20 mouse cellular contexts compared by ENCODE assay signal in genomic region chr11:120773463-120774190, GRCm38 (mm10). TPM values are rescaled to one million over a fixed set of nuclear protein-coding genes. Genes with fewer than 3 reads are reported as not detected.
DNase-seq lines count a peak whose midpoint lies in the region; ATAC-seq lines count a peak whose summit lies in the region.
"Had no signal": no experiment of that assay in that cellular context is flagged by ENCODE, and none has a peak within 500 bp of the region (broad histone marks: within the 10 kb centered on the region; RNA-seq: fewer than 3 reads in every experiment).

No protein-coding gene starts in this region.

- H3K9me3 ChIP-seq in neural tube, embryonic 11.5 days (ENCODE audit: control insufficient read depth, low read length) = no peaks in the 10 kb centered on the region
- no peaks in the 10 kb centered on the region for H3K9me3 ChIP-seq in neural tube, embryonic 15.5 days (replicated peaks)
- H3K9me3 ChIP-seq: embryonic facial prominence, embryonic 13.5 days; forebrain, embryonic 12.5 days; G1E; heart, embryonic 12.5 days; hindbrain, embryonic 15.5 days had no signal

- no peaks in the 10 kb centered on the region for H3K4me1 ChIP-seq in neural tube, embryonic 11.5 days (ENCODE audit: control insufficient read depth, insufficient read depth, low read length)
- H3K4me1 ChIP-seq in neural tube, embryonic 15.5 days = peaks cover 5% of the 10 kb centered on the region
- H3K4me1 ChIP-seq: heart, embryonic 12.5 days had no signal

- DNase-seq in adrenal gland, postnatal 10 days = peak; percentile 12
- no peak for DNase-seq in adrenal gland, postnatal 25 days
- DNase-seq in neural tube, embryonic 11.5 days (ENCODE audit: low spot score) = peak; percentile 7
- DNase-seq in NIH3T3 (ENCODE audit: low read depth) = peak; percentile 53
- DNase-seq in cerebellum, adult 9-10 months = no peak
- DNase-seq: adrenal gland, postnatal 14 days; cerebellum, adult 11 months; cerebellum, adult 8-10 months; cerebellum, postnatal 36 days; gastrocnemius, postnatal 14 days; heart, postnatal 36 days had no signal

- no peak overlapping the region for H3K4me2 ChIP-seq in neural tube, embryonic 11.5 days (ENCODE audit: low read depth)
- H3K4me2 ChIP-seq in neural tube, embryonic 15.5 days = no peak overlapping the region
- H3K4me2 ChIP-seq: embryonic facial prominence, embryonic 13.5 days; forebrain, embryonic 12.5 days; heart, embryonic 12.5 days; hindbrain, embryonic 15.5 days had no signal

- no peak overlapping the region for H3K4me3 ChIP-seq in neural tube, embryonic 11.5 days (ENCODE audit: low read depth, low read length)
- H3K4me3 ChIP-seq in neural tube, embryonic 15.5 days (replicated peaks) = no peak overlapping the region
- H3K4me3 ChIP-seq: embryonic facial prominence, embryonic 13.5 days; forebrain, embryonic 12.5 days; heart, embryonic 12.5 days; hindbrain, embryonic 15.5 days had no signal

- ATAC-seq in neural tube, embryonic 11.5 days (ENCODE audit: insufficient read depth, low FRiP score, low TSS enrichment) = no peak
- ATAC-seq in neural tube, embryonic 15.5 days (ENCODE audit: low FRiP score) = no peak
- ATAC-seq: CD4-positive, CD25-positive, alpha-beta regulatory T cell, adult 4 months; forebrain, embryonic 16.5 days; intestine, embryonic 16.5 days had no signal

- 89% methylated on average over 7 of the region's 7 CpGs for WGBS in neural tube, embryonic 11.5 days
- 85% methylated on average over 7 of the region's 7 CpGs for WGBS in neural tube, embryonic 15.5 days

- no peaks in the 10 kb centered on the region for H3K36me3 ChIP-seq in neural tube, embryonic 11.5 days (ENCODE audit: control insufficient read depth, insufficient read depth, low read length)
- H3K36me3 ChIP-seq in neural tube, embryonic 15.5 days = no peaks in the 10 kb centered on the region
- H3K36me3 ChIP-seq: embryonic facial prominence, embryonic 13.5 days; forebrain, embryonic 12.5 days; heart, embryonic 12.5 days; hindbrain, embryonic 15.5 days had no signal

- H3K27me3 ChIP-seq in neural tube, embryonic 11.5 days (ENCODE audit: control insufficient read depth, insufficient read depth, low read length) = no peaks in the 10 kb centered on the region
- H3K27me3 ChIP-seq in neural tube, embryonic 15.5 days (replicated peaks) = no peaks in the 10 kb centered on the region
- H3K27me3 ChIP-seq: embryonic facial prominence, embryonic 13.5 days; forebrain, embryonic 12.5 days; hindbrain, embryonic 15.5 days had no signal

- H3K9ac ChIP-seq in neural tube, embryonic 11.5 days (ENCODE audit: low read length) = no peak overlapping the region
- no peak overlapping the region for H3K9ac ChIP-seq in neural tube, embryonic 15.5 days (replicated peaks)
- H3K9ac ChIP-seq: embryonic facial prominence, embryonic 13.5 days; forebrain, embryonic 12.5 days; heart, embryonic 12.5 days; hindbrain, embryonic 15.5 days had no signal

- H3K27ac ChIP-seq in neural tube, embryonic 11.5 days (ENCODE audit: low read depth, low read length) = no peak overlapping the region
- H3K27ac ChIP-seq in neural tube, embryonic 15.5 days (replicated peaks) = no peak overlapping the region
- H3K27ac ChIP-seq: embryonic facial prominence, embryonic 13.5 days; forebrain, embryonic 12.5 days; hindbrain, embryonic 15.5 days had no signal

RNA-seq across cellular contexts. Expression of gene Rfng, which starts 10.4 kb away (rescaled TPM):
- 10 to 100 TPM; 15.9 to 20.6 TPM for total RNA-seq in adrenal gland, postnatal 10 days (2021)
- total RNA-seq in adrenal gland, postnatal 25 days (2021) = 21.3 and 23.9 TPM in 2 replicates
- polyA plus RNA-seq in neural tube, embryonic 11.5 days (2014; fragmentation: Nextera tagmentation; extraction: Ambion mirVana) = 36.7 and 40.5 TPM in 2 replicates
- polyA plus RNA-seq in neural tube, embryonic 15.5 days (2015; fragmentation: Nextera tagmentation; extraction: Ambion mirVana) = 123 and 136 TPM in 2 replicates

RNA-seq across cellular contexts. Expression of gene Gps1, which starts 10.4 kb away (rescaled TPM):
- 10 to 100 TPM; 84.2 to 89.3 TPM for total RNA-seq in adrenal gland, postnatal 10 days (2021)
- total RNA-seq in adrenal gland, postnatal 25 days (2021) = 120 and 131 TPM in 2 replicates
- polyA plus RNA-seq in neural tube, embryonic 11.5 days (2014; fragmentation: Nextera tagmentation; extraction: Ambion mirVana) = 286 and 291 TPM in 2 replicates
- polyA plus RNA-seq in neural tube, embryonic 15.5 days (2015; fragmentation: Nextera tagmentation; extraction: Ambion mirVana) = 266 and 277 TPM in 2 replicates

RNA-seq across cellular contexts. Expression of gene Hmga1b, which starts 11.0 kb away (rescaled TPM):
- total RNA-seq in adrenal gland, postnatal 10 days (2021) = 10 to 100 TPM; 23.9 to 46.6 TPM
- total RNA-seq in adrenal gland, postnatal 25 days (2021) = 11.4 and 18.7 TPM in 2 replicates
- polyA plus RNA-seq in neural tube, embryonic 11.5 days (2014; fragmentation: Nextera tagmentation; extraction: Ambion mirVana) = 7.7 and 8.6 TPM in 2 replicates
- polyA plus RNA-seq in neural tube, embryonic 15.5 days (2015; fragmentation: Nextera tagmentation; extraction: Ambion mirVana) = 2.2 and 3.1 TPM in 2 replicates

RNA-seq across cellular contexts. Expression of gene Dus1l, which starts 22.6 kb away (rescaled TPM):
- total RNA-seq in adrenal gland, postnatal 10 days (2021) = 10 to 100 TPM; 61.2 to 64.3 TPM
- total RNA-seq in adrenal gland, postnatal 25 days (2021) = 62.7 and 65.8 TPM in 2 replicates
- polyA plus RNA-seq in neural tube, embryonic 11.5 days (2014; fragmentation: Nextera tagmentation; extraction: Ambion mirVana) = 83.4 and 84.7 TPM in 2 replicates
- polyA plus RNA-seq in neural tube, embryonic 15.5 days (2015; fragmentation: Nextera tagmentation; extraction: Ambion mirVana) = 45.4 and 52.4 TPM in 2 replicates

RNA-seq across cellular contexts. Expression of gene Cbr2, which starts 41.7 kb away (rescaled TPM):
- 10 to 100 TPM in 1 of 2 experiments, 1 to 10 TPM in 1; 9.2 to 17.6 TPM for total RNA-seq in adrenal gland, postnatal 10 days (2021)
- total RNA-seq in adrenal gland, postnatal 25 days (2021) = 1.9 and 3.7 TPM in 2 replicates
- 1.8 and 2.0 TPM in 2 replicates for polyA plus RNA-seq in neural tube, embryonic 11.5 days (2014; fragmentation: Nextera tagmentation; extraction: Ambion mirVana)
- 0.87 and 10.7 TPM in 2 replicates for polyA plus RNA-seq in neural tube, embryonic 15.5 days (2015; fragmentation: Nextera tagmentation; extraction: Ambion mirVana)
- total RNA-seq: G1E had no signal
- polyA plus RNA-seq: CD4-positive, CD25-positive, alpha-beta regulatory T cell, adult 4 months; G1E had no signal

Comparison
In these comparisons a context has a peak if more than half of its experiments do, and no peak if none do; other contexts are left out.
1. DNase-seq: peak in adrenal gland, postnatal 10 days (single experiment), neural tube, embryonic 11.5 days (single experiment) and NIH3T3 (single experiment); none in adrenal gland, postnatal 25 days (single experiment) and cerebellum, adult 9-10 months (single experiment).